Mouse (Mus musculus): Measurements from ENCODE around the gene Wdr25. TPM values are rescaled to one million over a fixed set of nuclear protein-coding genes. Genes with fewer than 3 reads are reported as not detected.

Gene Wdr25
- polyA plus RNA-seq, 1 experiment from 2014 or later = 7.3 TPM

- peaks cover 36% of the 10 kb centered on the region for H3K4me1 ChIP-seq
- no peaks in the 10 kb centered on the region for H3K36me3 ChIP-seq
- no peak overlapping the region for H3K4me3 ChIP-seq
- H3K27ac ChIP-seq (replicated peaks) = no peak overlapping the region; the same call in 1 of the 2 replicates
- 89% methylated on average over 14 of the region's 14 CpGs for WGBS
- H3K27me3 ChIP-seq (ENCODE audit: low read depth, poor library complexity, severe bottlenecking) = 0 out of 2 replicates have a peak, but pooled peaks cover 4% of the 10 kb centered on the region
- DNase-seq (ENCODE audit: low spot score) = no peak
- H3K9me3 ChIP-seq (replicated peaks) = no peaks in the 10 kb centered on the region
Measured at GRCm38 (mm10) chr12:108981941-108982683, 88.7 kb downstream of the Wdr25 start.

- H3K4me3 ChIP-seq = no peak overlapping the region
- H3K9me3 ChIP-seq (replicated peaks) = no peaks in the 10 kb centered on the region
- no peak overlapping the region for H3K27ac ChIP-seq (replicated peaks)
- H3K27me3 ChIP-seq (ENCODE audit: low read depth, poor library complexity, severe bottlenecking) = 0 out of 2 replicates have a peak, but pooled peaks cover 4% of the 10 kb centered on the region
- DNase-seq (ENCODE audit: low spot score) = no peak
- 85% methylated on average over 6 of the region's 6 CpGs for WGBS
- H3K4me1 ChIP-seq = peaks cover 36% of the 10 kb centered on the region
- H3K36me3 ChIP-seq = no peaks in the 10 kb centered on the region
Measured at GRCm38 (mm10) chr12:108982684-108982960, 89.2 kb downstream of the Wdr25 start.

- Histone ChIP-seq H3K27me3 (ENCODE audit: low read depth, poor library complexity, severe bottlenecking) (0 out of 2 replicates have a peak, but pooled peaks cover 4% of the 10 kb centered on the region), H3K36me3 (no peaks in the 10 kb centered on the region), H3K27ac (replicated peaks) (no peak overlapping the region), H3K4me3 (no peak overlapping the region), H3K9me3 (replicated peaks) (no peaks in the 10 kb centered on the region), H3K4me1 (peaks cover 36% of the 10 kb centered on the region)
- 93% methylated on average over 6 of the region's 6 CpGs for WGBS
- DNase-seq (ENCODE audit: low spot score) = no peak
Measured at GRCm38 (mm10) chr12:108983496-108983895, 90.1 kb downstream of the Wdr25 start.

- H3K9me3 ChIP-seq (replicated peaks) = no peaks in the 10 kb centered on the region
- no peaks in the 10 kb centered on the region for H3K36me3 ChIP-seq
- 0 out of 2 replicates have a peak, but pooled peaks cover 4% of the 10 kb centered on the region for H3K27me3 ChIP-seq (ENCODE audit: low read depth, poor library complexity, severe bottlenecking)
- H3K4me1 ChIP-seq = peaks cover 28% of the 10 kb centered on the region
- no peak overlapping the region for H3K4me3 ChIP-seq
- 86% methylated on average over 8 of the region's 8 CpGs for WGBS
- peak overlapping the region; percentile 29; the same call in 1 of the 2 replicates for H3K27ac ChIP-seq (replicated peaks)
- DNase-seq (ENCODE audit: low spot score) = no peak
Measured at GRCm38 (mm10) chr12:108984471-108984870, 91.0 kb downstream of the Wdr25 start.

GRCm38 (mm10) chr12:108985025-108985424 is 91.6 kb downstream of the Wdr25 start:
- H3K9me3 ChIP-seq (replicated peaks) = no peaks in the 10 kb centered on the region
- WGBS = 75% methylated on average over 6 of the region's 6 CpGs
- no peaks in the 10 kb centered on the region for H3K36me3 ChIP-seq
- no peak overlapping the region for H3K4me3 ChIP-seq
- H3K27me3 ChIP-seq (ENCODE audit: low read depth, poor library complexity, severe bottlenecking) = 0 out of 2 replicates have a peak, but pooled peaks cover 4% of the 10 kb centered on the region
- H3K4me1 ChIP-seq = peaks cover 22% of the 10 kb centered on the region
- no peak for DNase-seq (ENCODE audit: low spot score)
- H3K27ac ChIP-seq (replicated peaks) = peak overlapping the region; percentile 29; the same call in 1 of the 2 replicates

- WGBS = 82% methylated on average over 9 of the region's 9 CpGs
Measured at GRCm38 (mm10) chr12:108987448-108987847, 94.0 kb downstream of the Wdr25 start.

GRCm38 (mm10) chr12:108990425-108990824 is 97.0 kb downstream of the Wdr25 start:
- H3K4me3 ChIP-seq = no peak overlapping the region
- H3K27ac ChIP-seq (replicated peaks) = no peak overlapping the region
- H3K36me3 ChIP-seq = no peaks in the 10 kb centered on the region
- WGBS = 81% methylated on average over 9 of the region's 9 CpGs
- no peaks in the 10 kb centered on the region for H3K9me3 ChIP-seq (replicated peaks)
- H3K27me3 ChIP-seq (ENCODE audit: low read depth, poor library complexity, severe bottlenecking) = no peaks in the 10 kb centered on the region
- H3K4me1 ChIP-seq = peaks cover 12% of the 10 kb centered on the region
- DNase-seq (ENCODE audit: low spot score) = no peak

More at GRCm38 (mm10) chr12:108987448-108987847, 94.0 kb downstream of the Wdr25 start:
- H3K27ac ChIP-seq (replicated peaks) = no peak overlapping the region
- no peaks in the 10 kb centered on the region for H3K36me3 ChIP-seq
- no peak for DNase-seq (ENCODE audit: low spot score)
- H3K4me1 ChIP-seq = peaks cover 11% of the 10 kb centered on the region; the same call in 1 of the 2 replicates
- H3K9me3 ChIP-seq (replicated peaks) = no peaks in the 10 kb centered on the region
- H3K27me3 ChIP-seq (ENCODE audit: low read depth, poor library complexity, severe bottlenecking) = no peaks in the 10 kb centered on the region
- H3K4me3 ChIP-seq = no peak overlapping the region

GRCm38 (mm10) chr12:108993046-108993445 is 99.6 kb downstream of the Wdr25 start:
- H3K4me1 ChIP-seq = peaks cover 18% of the 10 kb centered on the region
- H3K9me3 ChIP-seq (replicated peaks) = no peaks in the 10 kb centered on the region
- DNase-seq (ENCODE audit: low spot score) = no peak
- no peaks in the 10 kb centered on the region for H3K27me3 ChIP-seq (ENCODE audit: low read depth, poor library complexity, severe bottlenecking)
- H3K36me3 ChIP-seq = no peaks in the 10 kb centered on the region
- H3K4me3 ChIP-seq = no peak overlapping the region
- H3K27ac ChIP-seq (replicated peaks) = no peak overlapping the region
- 73% methylated on average over 2 of the region's 2 CpGs for WGBS

- H3K36me3 ChIP-seq = no peaks in the 10 kb centered on the region
- no peaks in the 10 kb centered on the region for H3K9me3 ChIP-seq (replicated peaks)
- WGBS = 18% methylated on average over 19 of the region's 19 CpGs
- H3K27me3 ChIP-seq (ENCODE audit: low read depth, poor library complexity, severe bottlenecking) = no peaks in the 10 kb centered on the region
- peaks cover 18% of the 10 kb centered on the region for H3K4me1 ChIP-seq
- H3K27ac ChIP-seq (replicated peaks) = no peak overlapping the region
- peak; percentile 79 for DNase-seq (ENCODE audit: low spot score)
- H3K4me3 ChIP-seq = no peak overlapping the region
Measured at GRCm38 (mm10) chr12:108994436-108995031, 101.1 kb downstream of the Wdr25 start.

- WGBS = 81% methylated on average over 12 of the region's 12 CpGs
- DNase-seq (ENCODE audit: low spot score) = no peak
- Histone ChIP-seq H3K9me3 (replicated peaks) (no peaks in the 10 kb centered on the region), H3K4me3 (no peak overlapping the region), H3K36me3 (no peaks in the 10 kb centered on the region), H3K4me1 (peaks cover 18% of the 10 kb centered on the region), H3K27ac (replicated peaks) (no peak overlapping the region), H3K27me3 (ENCODE audit: low read depth, poor library complexity, severe bottlenecking) (no peaks in the 10 kb centered on the region)
Measured at GRCm38 (mm10) chr12:108995976-108996636, 102.7 kb downstream of the Wdr25 start.

GRCm38 (mm10) chr12:108997249-108997648 is 103.8 kb downstream of the Wdr25 start:
- Histone ChIP-seq H3K27me3 (ENCODE audit: low read depth, poor library complexity, severe bottlenecking) (no peaks in the 10 kb centered on the region), H3K9me3 (replicated peaks) (no peaks in the 10 kb centered on the region), H3K27ac (replicated peaks) (no peak overlapping the region), H3K36me3 (no peaks in the 10 kb centered on the region), H3K4me1 (peaks cover 18% of the 10 kb centered on the region), H3K4me3 (no peak overlapping the region)
- WGBS = 84% methylated on average over 8 of the region's 8 CpGs
- DNase-seq (ENCODE audit: low spot score) = no peak

GRCm38 (mm10) chr12:109002978-109003377 is 109.5 kb downstream of the Wdr25 start:
- Histone ChIP-seq H3K9me3 (replicated peaks) (no peaks in the 10 kb centered on the region), H3K27me3 (ENCODE audit: low read depth, poor library complexity, severe bottlenecking) (no peaks in the 10 kb centered on the region), H3K36me3 (no peaks in the 10 kb centered on the region), H3K4me3 (no peak overlapping the region), H3K4me1 (peaks cover 14% of the 10 kb centered on the region), H3K27ac (replicated peaks) (no peak overlapping the region)
- DNase-seq (ENCODE audit: low spot score) = no peak
- 82% methylated on average over 7 of the region's 7 CpGs for WGBS
